Mouse (Mus musculus) lung, embryonic 14.5 days (tissue): Measurements from ENCODE around the gene Rims1. TPM values are rescaled to one million over a fixed set of nuclear protein-coding genes. Genes with fewer than 3 reads are reported as not detected.

Experiments
- ATAC-seq: fragments of 200-750 bp; cut with Nextera tagmentation; 2 replicates; pipeline ENCODE4 v1.8.0; 2017; ENCODE audit warnings: mild to moderate bottlenecking, moderate TSS enrichment, moderate library complexity; ENCODE audit not compliant: insufficient read depth
- DNase-seq: peaks from one replicate; pipeline ENCODE4 v3.0.0-alpha.2; 2015
- H3K27ac ChIP-seq: fragments of 300-500 bp; sonication (generic); 2 replicates; pipeline ENCODE4 v1.5.1; 2014; ENCODE audit warnings: low read depth, mild to moderate bottlenecking, moderate library complexity
- H3K27me3 ChIP-seq: fragments of 300-500 bp; sonication (generic); 2 replicates; pipeline ENCODE4 v1.6.1; 2014; ENCODE audit warnings: low read length, control low read depth; ENCODE audit not compliant: insufficient read depth
- H3K36me3 ChIP-seq: fragments of 300-500 bp; sonication (generic); 2 replicates; pipeline ENCODE4 v1.6.1; 2014; ENCODE audit warnings: control low read depth; ENCODE audit not compliant: insufficient read depth
- H3K4me1 ChIP-seq: fragments of 300-500 bp; sonication (generic); 2 replicates; pipeline ENCODE4 v1.6.1; 2014; ENCODE audit warnings: antibody characterized with exemption, control low read depth; ENCODE audit not compliant: insufficient read depth
- H3K4me2 ChIP-seq: fragments of 300-500 bp; sonication (generic); 2 replicates; pipeline ENCODE4 v1.6.1; 2014; ENCODE audit warnings: mild to moderate bottlenecking
- H3K4me3 ChIP-seq: fragments of 300-500 bp; sonication (generic); 2 replicates; pipeline ENCODE4 v1.5.1; 2014; ENCODE audit warnings: low read depth, low read length
- H3K9ac ChIP-seq: fragments of 300-500 bp; sonication (generic); 2 replicates; pipeline ENCODE4 v1.6.1; 2014
- H3K9me3 ChIP-seq: fragments of 300-500 bp; sonication (generic); 2 replicates; pipeline ENCODE4 v1.6.1; 2016; ENCODE audit warnings: low read depth, low read length, control low read depth
- CTCF ChIP-seq: IDR thresholded peaks from 2 replicates; pipeline ENCODE4 v1.5.1; 2016; ENCODE audit warnings: antibody characterized with exemption, low read depth
- WGBS: fragments of 180-500 bp; shearing (Covaris S2); extraction: QIAGEN DNeasy Blood & Tissue Kit; methylation state at CpG from one replicate; pipeline ENCODE4 v1.1.7; 2014; 5-methylcytosine and 5-hydroxymethylcytosine counted together
- polyA plus RNA-seq: library from polyadenylated mRNA; unstranded; fragments of >200 nt; fragmentation: Nextera tagmentation; extraction: Ambion mirVana; gene quantifications from 2 replicates; pipeline ENCODE4 v1.2.1, GENCODE M21; 2014

The Rims1 gene
- polyA plus RNA-seq, 1 experiment from 2014 or later: 3.3 TPM

GRCm38 (mm10) chr1:22306519-22306918, 499.3 kb downstream of the Rims1 start:
- no peak for TF ChIP-seq CTCF
- H3K4me2 ChIP-seq: no peak overlapping the region
- ATAC-seq: peak; percentile 58; the same call in 1 of the 2 replicates
- WGBS: 52% methylated on average over 5 of the region's 5 CpGs
- H3K27ac ChIP-seq: no peak overlapping the region
- no peaks in the 10 kb centered on the region for H3K4me1 ChIP-seq
- no peaks in the 10 kb centered on the region for H3K9me3 ChIP-seq
- H3K4me3 ChIP-seq: no peak overlapping the region
- H3K27me3 ChIP-seq: no peaks in the 10 kb centered on the region
- H3K36me3 ChIP-seq: no peaks in the 10 kb centered on the region
- H3K9ac ChIP-seq: no peak overlapping the region
- DNase-seq: peak; percentile 65

- H3K9me3 ChIP-seq: no peaks in the 10 kb centered on the region
- DNase-seq (peak; percentile 54), ATAC-seq (peak; percentile 52; the same call in 1 of the 2 replicates)
- WGBS: 62% methylated on average over 1 of the region's 1 CpGs
- H3K36me3 ChIP-seq: no peaks in the 10 kb centered on the region
- H3K27ac ChIP-seq: no peak overlapping the region
- H3K27me3 ChIP-seq: no peaks in the 10 kb centered on the region
- H3K4me2 ChIP-seq: no peak overlapping the region
- no peaks in the 10 kb centered on the region for H3K4me1 ChIP-seq
- no peak overlapping the region for H3K9ac ChIP-seq
- H3K4me3 ChIP-seq: no peak overlapping the region
- no peak for TF ChIP-seq CTCF
Observed at GRCm38 (mm10) chr1:22305932-22306331, 499.9 kb downstream of the Rims1 start.

DNA sequence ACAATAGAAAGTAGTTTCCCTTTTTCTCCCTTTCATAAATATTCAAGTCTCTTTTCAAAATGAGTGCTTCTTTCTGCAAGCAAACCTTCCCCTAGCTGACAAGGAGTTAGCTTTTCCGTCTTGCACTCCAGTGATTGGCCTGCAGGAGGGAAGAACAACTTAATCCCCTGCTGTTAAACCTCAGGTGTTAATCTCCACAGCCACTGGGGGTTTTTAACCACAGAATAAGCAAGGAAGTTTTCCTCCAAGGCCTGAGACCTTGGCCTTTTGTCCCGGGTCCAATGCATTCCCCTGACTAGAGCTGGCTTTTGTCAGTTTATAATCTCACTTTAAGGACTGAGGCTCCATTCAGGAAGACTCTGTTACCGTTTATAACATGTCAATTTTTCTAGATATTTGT, 511.8 kb downstream of the Rims1 start:
- Histone ChIP-seq H3K4me1 (no peaks in the 10 kb centered on the region), H3K27ac (no peak overlapping the region), H3K4me2 (no peak overlapping the region), H3K9ac (no peak overlapping the region), H3K4me3 (no peak overlapping the region), H3K9me3 (no peaks in the 10 kb centered on the region), H3K36me3 (no peaks in the 10 kb centered on the region), H3K27me3 (no peaks in the 10 kb centered on the region)
- TF ChIP-seq CTCF: no peak
- WGBS: 26% methylated on average over 3 of the region's 3 CpGs
- ATAC-seq (no peak), DNase-seq (no peak)

DNA sequence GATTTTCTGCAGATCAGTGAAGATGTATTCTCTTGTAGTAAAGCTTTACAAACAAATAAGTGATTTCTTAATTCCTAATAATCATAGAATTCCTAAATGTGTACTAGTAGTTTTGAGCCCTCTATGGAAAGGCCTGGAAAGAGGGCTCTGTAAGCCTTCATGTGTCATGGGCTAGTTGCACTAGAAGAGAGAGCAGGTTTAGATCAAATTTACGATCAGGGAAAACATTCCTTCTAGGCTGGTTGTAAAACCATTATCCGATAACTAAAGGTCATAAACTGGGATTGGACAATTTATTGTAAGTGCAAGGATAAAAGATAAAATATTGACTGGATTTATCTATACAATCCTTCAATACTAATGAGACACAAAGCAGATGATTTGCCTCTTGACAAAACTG, 512.5 kb downstream of the Rims1 start:
- TF ChIP-seq CTCF: no peak
- no peak for ATAC-seq
- H3K4me2 ChIP-seq: no peak overlapping the region
- 71% methylated on average over 2 of the region's 2 CpGs for WGBS
- no peaks in the 10 kb centered on the region for H3K27me3 ChIP-seq
- no peak overlapping the region for H3K9ac ChIP-seq
- H3K4me3 ChIP-seq: no peak overlapping the region
- DNase-seq: no peak
- H3K36me3 ChIP-seq: no peaks in the 10 kb centered on the region
- no peak overlapping the region for H3K27ac ChIP-seq
- no peaks in the 10 kb centered on the region for H3K9me3 ChIP-seq
- no peaks in the 10 kb centered on the region for H3K4me1 ChIP-seq

- H3K27me3 ChIP-seq: no peaks in the 10 kb centered on the region
- 68% methylated on average over 2 of the region's 2 CpGs for WGBS
Observed at GRCm38 (mm10) chr1:22286807-22287206, 519.0 kb downstream of the Rims1 start.

GRCm38 (mm10) chr1:22279954-22280353, 525.8 kb downstream of the Rims1 start:
- no peaks in the 10 kb centered on the region for H3K9me3 ChIP-seq
- DNase-seq (no peak), ATAC-seq (no peak)
- H3K4me1 ChIP-seq: no peaks in the 10 kb centered on the region
- H3K9ac ChIP-seq: no peak overlapping the region
- no peaks in the 10 kb centered on the region for H3K27me3 ChIP-seq
- H3K4me2 ChIP-seq: no peak overlapping the region
- no peak overlapping the region for H3K4me3 ChIP-seq
- TF ChIP-seq CTCF: no peak
- no peak overlapping the region for H3K27ac ChIP-seq
- WGBS: 74% methylated on average over 1 of the region's 1 CpGs
- H3K36me3 ChIP-seq: no peaks in the 10 kb centered on the region

More at GRCm38 (mm10) chr1:22286807-22287206, 519.0 kb downstream of the Rims1 start:
- Histone ChIP-seq H3K27ac (no peak overlapping the region), H3K36me3 (no peaks in the 10 kb centered on the region), H3K9ac (no peak overlapping the region), H3K4me2 (no peak overlapping the region), H3K9me3 (no peaks in the 10 kb centered on the region), H3K4me1 (no peaks in the 10 kb centered on the region), H3K4me3 (no peak overlapping the region)
- DNase-seq (no peak), ATAC-seq (no peak)
- no peak for TF ChIP-seq CTCF

- DNase-seq (no peak), ATAC-seq (no peak)
- Histone ChIP-seq H3K4me2 (no peak overlapping the region), H3K4me1 (no peaks in the 10 kb centered on the region), H3K36me3 (no peaks in the 10 kb centered on the region), H3K9ac (no peak overlapping the region), H3K4me3 (no peak overlapping the region), H3K27me3 (no peaks in the 10 kb centered on the region), H3K9me3 (no peaks in the 10 kb centered on the region), H3K27ac (no peak overlapping the region)
- WGBS: 65% methylated on average over 2 of the region's 2 CpGs
- TF ChIP-seq CTCF: no peak
Observed at GRCm38 (mm10) chr1:22274081-22274480, 531.7 kb downstream of the Rims1 start.

DNA sequence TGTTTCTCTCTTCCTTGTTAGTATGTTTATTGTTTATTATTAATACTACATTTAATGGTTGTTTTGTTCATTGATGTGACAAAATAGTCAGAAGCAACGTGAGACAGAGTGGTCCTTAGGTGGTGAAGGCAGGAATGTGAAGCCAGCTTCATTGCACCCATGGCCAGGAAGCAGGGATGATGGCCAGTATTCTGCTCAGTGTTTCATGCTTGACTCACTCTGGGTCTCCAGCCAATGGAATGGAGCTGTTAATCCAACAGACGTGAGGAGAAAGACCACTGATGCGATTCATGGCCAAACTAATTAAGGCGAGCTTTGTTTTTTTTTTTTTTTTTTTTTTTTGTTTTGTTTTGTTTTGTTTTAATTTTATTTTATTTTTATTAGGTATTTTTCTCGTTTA, 535.7 kb downstream of the Rims1 start:
- H3K4me1 ChIP-seq: no peaks in the 10 kb centered on the region
- no peak for DNase-seq
- 79% methylated on average over 5 of the region's 5 CpGs for WGBS

More for the DNA sequence above, 535.7 kb downstream of the Rims1 start:
- no peak for TF ChIP-seq CTCF
- Histone ChIP-seq H3K36me3 (no peaks in the 10 kb centered on the region), H3K9me3 (no peaks in the 10 kb centered on the region), H3K27ac (no peak overlapping the region), H3K9ac (no peak overlapping the region), H3K27me3 (no peaks in the 10 kb centered on the region), H3K4me3 (no peak overlapping the region), H3K4me2 (no peak overlapping the region)
- ATAC-seq: no peak
